Mouse (Mus musculus) intestine, embryonic 15.5 days (tissue): ENCODE measurements around the gene Accsl. TPM values are rescaled to one million over a fixed set of nuclear protein-coding genes. Genes with fewer than 3 reads are reported as not detected.

Source experiments
- ATAC-seq: fragments of 200-750 bp; cut with Nextera tagmentation; 2 replicates; pipeline ENCODE4 v1.8.0; 2017; ENCODE audit warnings: moderate TSS enrichment, moderate library complexity
- H3K27ac ChIP-seq: fragments of 300-500 bp; sonication (generic); 2 replicates; pipeline ENCODE4 v1.5.1; 2015; ENCODE audit warnings: mild to moderate bottlenecking, inconsistent platforms
- H3K27me3 ChIP-seq: fragments of 300-500 bp; sonication (generic); replicated peaks from 2 replicates; pipeline ENCODE4 v1.6.1; 2015; ENCODE audit warnings: inconsistent platforms
- H3K36me3 ChIP-seq: fragments of 300-500 bp; sonication (generic); 2 replicates; pipeline ENCODE4 v1.6.1; 2015; ENCODE audit warnings: inconsistent platforms
- H3K4me1 ChIP-seq: fragments of 300-500 bp; sonication (generic); replicated peaks from 2 replicates; pipeline ENCODE4 v1.6.1; 2015; ENCODE audit warnings: inconsistent platforms
- H3K4me2 ChIP-seq: fragments of 300-500 bp; sonication (generic); replicated peaks from 2 replicates; pipeline ENCODE4 v1.6.1; 2015; ENCODE audit warnings: mild to moderate bottlenecking, inconsistent platforms
- H3K4me3 ChIP-seq: fragments of 300-500 bp; sonication (generic); replicated peaks from 2 replicates; pipeline ENCODE4 v1.5.1; 2015; ENCODE audit warnings: inconsistent platforms
- H3K9ac ChIP-seq: fragments of 300-500 bp; sonication (generic); 2 replicates; pipeline ENCODE4 v1.6.1; 2015; ENCODE audit warnings: inconsistent platforms
- H3K9me3 ChIP-seq: fragments of 300-500 bp; sonication (generic); 2 replicates; pipeline ENCODE4 v1.6.1; 2016; ENCODE audit warnings: inconsistent platforms
- WGBS: fragments of 180-500 bp; shearing (Covaris S2); methylation state at CpG from one replicate; pipeline ENCODE4 v1.1.7; 2015; 5-methylcytosine and 5-hydroxymethylcytosine counted together
- polyA plus RNA-seq: library from polyadenylated mRNA; unstranded; fragments of >200 nt; fragmentation: Nextera tagmentation; extraction: Ambion mirVana; gene quantifications from 2 replicates; pipeline ENCODE4 v1.2.1, GENCODE M21; 2015

Gene Accsl
- polyA plus RNA-seq: not detected in 2 replicates

- Histone ChIP-seq H3K9me3 (no peaks in the 10 kb centered on the region), H3K36me3 (no peaks in the 10 kb centered on the region), H3K4me2 (no peak within 1 kb of the TSS), H3K4me1 (peaks cover 6% of the 10 kb centered on the region; the same call in 1 of the 2 replicates), H3K4me3 (no peak within 1 kb of the TSS), H3K9ac (no peak within 1 kb of the TSS), H3K27ac (no peak within 1 kb of the TSS), H3K27me3 (no peaks in the 10 kb centered on the region)
- no peak for ATAC-seq
- WGBS: 64% methylated on average over 7 of the region's 7 CpGs
Measured at GRCm38 (mm10) chr2:93869107-93869600, at the start of gene Accsl. Accsl (minus strand) TSS chr2:93869157.

- H3K9me3 ChIP-seq: no peaks in the 10 kb centered on the region
- H3K4me3 ChIP-seq: no peak overlapping the region
- H3K27ac ChIP-seq: no peak overlapping the region
- 90% methylated on average over 2 of the region's 2 CpGs for WGBS
- no peaks in the 10 kb centered on the region for H3K36me3 ChIP-seq
- no peak overlapping the region for H3K4me2 ChIP-seq
- H3K4me1 ChIP-seq: no peaks in the 10 kb centered on the region
- H3K27me3 ChIP-seq: no peaks in the 10 kb centered on the region
- no peak for ATAC-seq
- no peak overlapping the region for H3K9ac ChIP-seq
Measured at GRCm38 (mm10) chr2:93913552-93913951, 44.6 kb upstream of the Accsl start.

- no peak overlapping the region for H3K4me3 ChIP-seq
- no peak for ATAC-seq
- 85% methylated on average over 10 of the region's 10 CpGs for WGBS
- no peak overlapping the region for H3K9ac ChIP-seq
- no peaks in the 10 kb centered on the region for H3K4me1 ChIP-seq
- no peak overlapping the region for H3K4me2 ChIP-seq
- no peak overlapping the region for H3K27ac ChIP-seq
- H3K27me3 ChIP-seq: no peaks in the 10 kb centered on the region
- no peaks in the 10 kb centered on the region for H3K36me3 ChIP-seq
- H3K9me3 ChIP-seq: no peaks in the 10 kb centered on the region
Measured at GRCm38 (mm10) chr2:93911942-93912341, 43.0 kb upstream of the Accsl start.

DNA sequence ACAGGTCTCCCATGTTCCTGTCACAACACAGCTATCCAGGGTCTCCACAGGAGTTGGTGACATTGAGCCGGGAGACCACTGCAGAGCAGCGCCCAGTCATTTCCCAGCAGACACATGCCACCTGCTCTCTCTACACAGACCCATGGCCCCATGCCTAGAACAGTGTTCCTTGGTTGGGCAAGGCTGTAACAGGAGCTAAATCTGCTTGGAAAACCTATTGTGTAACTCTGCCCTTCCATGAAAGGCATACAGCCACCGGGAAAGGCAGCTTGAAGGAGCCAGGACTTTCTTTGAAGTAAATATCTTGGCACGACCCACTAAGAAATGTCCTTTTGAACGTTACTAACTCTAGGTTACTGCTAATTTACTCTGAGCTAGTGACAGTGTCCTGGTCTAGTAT lies 40.8 kb upstream of the Accsl start:
- no peak overlapping the region for H3K9ac ChIP-seq
- H3K4me1 ChIP-seq: no peaks in the 10 kb centered on the region
- H3K27me3 ChIP-seq: no peaks in the 10 kb centered on the region
- no peaks in the 10 kb centered on the region for H3K9me3 ChIP-seq
- no peaks in the 10 kb centered on the region for H3K36me3 ChIP-seq
- no peak overlapping the region for H3K4me3 ChIP-seq
- no peak overlapping the region for H3K4me2 ChIP-seq
- ATAC-seq: no peak
- H3K27ac ChIP-seq: no peak overlapping the region
- 75% methylated on average over 5 of the region's 5 CpGs for WGBS

- Histone ChIP-seq H3K4me1 (no peaks in the 10 kb centered on the region), H3K4me2 (no peak overlapping the region), H3K36me3 (no peaks in the 10 kb centered on the region), H3K27me3 (no peaks in the 10 kb centered on the region), H3K4me3 (no peak overlapping the region), H3K9ac (no peak overlapping the region), H3K9me3 (no peaks in the 10 kb centered on the region), H3K27ac (no peak overlapping the region)
- ATAC-seq: no peak
- WGBS: 58% methylated on average over 9 of the region's 9 CpGs
Measured at GRCm38 (mm10) chr2:93907519-93908294, 38.8 kb upstream of the Accsl start.

DNA sequence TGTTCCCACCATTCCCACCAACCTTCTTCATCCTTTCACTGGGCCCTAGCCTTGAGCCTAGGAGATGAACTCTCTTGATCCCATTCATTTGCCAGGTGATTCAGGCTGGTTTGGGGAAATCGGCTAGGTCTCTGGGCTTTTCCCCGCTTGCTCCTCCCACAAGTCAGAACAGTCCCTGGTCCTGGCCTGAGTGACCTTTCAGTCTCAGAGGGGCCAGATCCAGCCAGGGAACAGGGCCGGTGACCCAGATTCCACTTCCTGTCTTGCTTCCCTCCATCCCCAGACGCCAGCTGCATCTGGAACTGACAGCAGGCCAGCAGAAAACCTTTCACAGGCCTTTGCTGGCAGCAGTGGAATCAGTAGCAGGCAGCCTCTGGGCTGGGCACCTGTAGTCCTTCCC lies 37.4 kb upstream of the Accsl start:
- Histone ChIP-seq H3K4me3 (no peak overlapping the region), H3K4me1 (no peaks in the 10 kb centered on the region), H3K27ac (no peak overlapping the region), H3K27me3 (no peaks in the 10 kb centered on the region), H3K36me3 (no peaks in the 10 kb centered on the region), H3K9me3 (no peaks in the 10 kb centered on the region), H3K9ac (no peak overlapping the region), H3K4me2 (no peak overlapping the region)
- ATAC-seq: no peak
- WGBS: 48% methylated on average over 4 of the region's 4 CpGs

GRCm38 (mm10) chr2:93903415-93903814 lies 34.5 kb upstream of the Accsl start:
- Histone ChIP-seq H3K27ac (no peak overlapping the region), H3K4me1 (no peaks in the 10 kb centered on the region), H3K9ac (no peak overlapping the region), H3K27me3 (no peaks in the 10 kb centered on the region), H3K36me3 (no peaks in the 10 kb centered on the region), H3K9me3 (no peaks in the 10 kb centered on the region), H3K4me2 (no peak overlapping the region), H3K4me3 (no peak overlapping the region)
- 57% methylated on average over 6 of the region's 6 CpGs for WGBS
- no peak for ATAC-seq

DNA sequence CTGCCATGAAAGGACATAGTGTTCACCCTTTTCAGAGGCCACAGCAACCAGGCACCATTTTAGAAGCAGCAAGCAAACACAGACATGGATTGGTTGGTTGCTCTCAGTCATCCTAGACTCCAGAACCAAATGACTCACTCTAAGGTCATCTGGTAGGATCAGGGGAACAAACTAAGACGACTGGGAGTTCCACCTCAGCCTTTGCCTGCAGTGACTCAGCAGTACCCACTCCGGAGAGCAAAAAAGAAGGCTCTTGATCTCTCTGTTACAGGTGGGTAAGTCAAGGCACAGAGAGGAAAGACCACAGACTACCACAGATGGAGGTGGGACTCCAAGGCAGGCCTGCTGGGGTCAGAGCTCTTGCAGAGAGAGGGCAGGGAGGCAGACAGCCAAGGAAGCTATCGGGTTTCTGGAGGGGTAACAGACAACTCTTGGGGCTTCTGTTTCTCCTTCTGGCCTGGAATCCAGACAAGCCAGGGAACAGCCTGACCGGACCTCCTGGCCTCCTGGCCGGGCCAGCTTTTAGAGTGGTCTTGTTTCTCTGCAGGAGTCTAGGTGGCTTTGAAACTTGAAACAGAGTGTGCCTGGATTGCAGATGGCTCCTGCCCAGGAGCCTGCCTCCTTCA lies 33.8 kb upstream of the Accsl start:
- Histone ChIP-seq H3K4me2 (no peak overlapping the region), H3K36me3 (no peaks in the 10 kb centered on the region), H3K27me3 (no peaks in the 10 kb centered on the region), H3K9me3 (no peaks in the 10 kb centered on the region), H3K4me1 (no peaks in the 10 kb centered on the region), H3K9ac (no peak overlapping the region), H3K27ac (no peak overlapping the region), H3K4me3 (no peak overlapping the region)
- WGBS: 60% methylated on average over 5 of the region's 5 CpGs
- ATAC-seq: no peak

GRCm38 (mm10) chr2:93899397-93900380 lies 30.7 kb upstream of the Accsl start:
- Histone ChIP-seq H3K9me3 (no peaks in the 10 kb centered on the region), H3K4me2 (no peak overlapping the region), H3K27me3 (no peaks in the 10 kb centered on the region), H3K27ac (no peak overlapping the region), H3K4me3 (no peak overlapping the region), H3K36me3 (no peaks in the 10 kb centered on the region), H3K4me1 (no peaks in the 10 kb centered on the region), H3K9ac (no peak overlapping the region)
- ATAC-seq: no peak
- WGBS: 49% methylated on average over 16 of the region's 16 CpGs

DNA sequence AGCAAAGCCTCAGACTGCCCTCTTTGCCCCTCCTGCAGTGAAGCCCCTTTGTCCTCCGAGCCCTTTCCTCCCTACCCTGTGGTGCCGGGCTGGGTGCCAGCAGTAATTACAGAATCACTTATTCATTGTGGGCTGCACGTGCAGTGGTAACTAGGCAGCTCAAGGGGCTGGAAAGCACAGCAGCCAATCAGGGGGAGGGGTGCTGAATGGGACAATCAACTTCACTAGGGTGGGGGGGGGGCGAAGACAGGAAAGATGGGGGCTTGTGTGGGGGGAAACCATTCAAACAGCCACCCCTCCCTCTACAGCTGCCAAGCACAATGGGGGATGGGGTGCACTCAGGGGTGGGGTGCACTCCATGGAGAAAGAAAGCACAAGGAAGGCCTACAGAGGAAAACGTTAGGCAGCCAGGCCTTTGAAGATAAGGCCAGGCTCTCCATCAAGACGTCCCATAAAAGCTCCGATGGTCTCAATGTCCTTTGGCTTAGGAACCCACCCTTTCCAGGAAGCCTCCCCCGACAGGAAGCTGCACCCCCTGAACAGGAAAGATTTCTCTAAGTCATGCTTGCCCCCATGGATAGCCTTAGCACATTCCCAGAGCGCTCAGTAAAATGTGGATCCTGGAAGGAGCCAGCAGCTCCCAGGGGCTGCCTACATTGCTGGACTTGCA lies 22.8 kb upstream of the Accsl start:
- H3K9me3 ChIP-seq: no peaks in the 10 kb centered on the region
- no peak overlapping the region for H3K9ac ChIP-seq
- peak; percentile 86 for ATAC-seq
- H3K27me3 ChIP-seq: no peaks in the 10 kb centered on the region
- H3K36me3 ChIP-seq: no peaks in the 10 kb centered on the region
- H3K27ac ChIP-seq: 0 out of 2 replicates have a peak overlapping the region, but pooled peaks have one; percentile 36
- H3K4me2 ChIP-seq: no peak overlapping the region
- WGBS: 30% methylated on average over 9 of the region's 9 CpGs
- H3K4me3 ChIP-seq: no peak overlapping the region
- H3K4me1 ChIP-seq: peaks cover 6% of the 10 kb centered on the region; the same call in 1 of the 2 replicates

GRCm38 (mm10) chr2:93890143-93890542 lies 21.2 kb upstream of the Accsl start:
- Histone ChIP-seq H3K4me2 (no peak overlapping the region), H3K4me3 (no peak overlapping the region), H3K36me3 (no peaks in the 10 kb centered on the region), H3K9ac (no peak overlapping the region), H3K9me3 (no peaks in the 10 kb centered on the region), H3K27me3 (no peaks in the 10 kb centered on the region), H3K4me1 (peaks cover 11% of the 10 kb centered on the region; the same call in 1 of the 2 replicates), H3K27ac (no peak overlapping the region)
- ATAC-seq: no peak
- WGBS: 72% methylated on average over 8 of the region's 8 CpGs
